Mouse (Mus musculus): ENCODE data around the gene Sh3bgrl3.

DNA sequence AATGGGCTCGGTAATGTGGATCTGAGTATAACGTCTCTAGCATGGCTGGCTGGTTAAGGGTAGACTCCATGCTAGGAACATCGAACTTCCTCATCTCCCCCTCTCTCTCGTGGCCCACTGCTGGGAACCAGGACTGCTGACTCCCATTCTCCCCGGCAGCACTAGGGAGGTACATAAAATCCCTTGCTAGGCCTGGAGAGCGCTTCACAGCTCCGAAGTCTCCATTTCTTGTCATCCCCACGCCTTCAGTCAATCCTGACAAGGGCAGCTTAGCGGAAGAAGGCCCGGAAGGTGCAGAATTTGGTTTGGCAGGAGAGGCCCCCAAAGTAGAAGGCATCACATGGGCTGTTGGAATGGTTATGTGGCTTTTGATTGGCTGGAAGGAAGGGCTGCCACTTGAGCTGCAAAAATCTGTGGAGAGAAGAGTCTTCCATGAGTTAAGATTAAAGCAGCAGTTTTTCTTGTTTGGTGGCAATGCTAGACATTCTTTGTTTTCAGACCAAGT, 27.4 kb upstream of the Sh3bgrl3 start:
- no peak for TF ChIP-seq CTCF (IDR thresholded peaks at IDR 0.05; ENCODE audit: low read depth)
- TF ChIP-seq EP300 (IDR thresholded peaks at IDR 0.05; ENCODE audit: low read depth): no peak

All from liver, postnatal 0 days (tissue).